Mouse (Mus musculus) intestine, embryonic 16.5 days (tissue): Measurements from ENCODE around the gene Cpne8. TPM values are rescaled to one million over a fixed set of nuclear protein-coding genes. Genes with fewer than 3 reads are reported as not detected.
"Not testable (repeated sequence)": the region's sequence is repeated elsewhere in the genome, so short reads cannot be mapped to it uniquely, and the experiment has no call there.

Experiments
- ATAC-seq: fragments of 200-750 bp; cut with Nextera tagmentation; 2 replicates; pipeline ENCODE4 v1.8.0; 2017; ENCODE audit warnings: moderate TSS enrichment, moderate library complexity
- H3K27ac ChIP-seq: fragments of 300-500 bp; sonication (generic); 2 replicates; pipeline ENCODE4 v1.5.1; 2014; ENCODE audit warnings: mild to moderate bottlenecking, low read length
- H3K27me3 ChIP-seq: fragments of 300-500 bp; sonication (generic); replicated peaks from 2 replicates; pipeline ENCODE4 v1.6.1; 2014; ENCODE audit warnings: low read length, control low read depth, mixed read lengths; ENCODE audit not compliant: control insufficient read depth, insufficient read depth
- H3K36me3 ChIP-seq: fragments of 300-500 bp; sonication (generic); 2 replicates; pipeline ENCODE4 v1.6.1; 2014; ENCODE audit warnings: low read length, control low read depth; ENCODE audit not compliant: control insufficient read depth, insufficient read depth
- H3K4me1 ChIP-seq: fragments of 300-500 bp; sonication (generic); 2 replicates; pipeline ENCODE4 v1.6.1; 2014; ENCODE audit warnings: low read length, control low read depth, mixed read lengths; ENCODE audit not compliant: control insufficient read depth, insufficient read depth
- H3K4me2 ChIP-seq: fragments of 300-500 bp; sonication (generic); 2 replicates; pipeline ENCODE4 v1.6.1; 2014; ENCODE audit warnings: low read depth, low read length, control low read depth
- H3K4me3 ChIP-seq: fragments of 300-500 bp; sonication (generic); 2 replicates; pipeline ENCODE4 v1.5.1; 2014; ENCODE audit warnings: mild to moderate bottlenecking, low read length
- H3K9ac ChIP-seq: fragments of 300-500 bp; sonication (generic); 2 replicates; pipeline ENCODE4 v1.6.1; 2014; ENCODE audit warnings: low read depth, low read length
- H3K9me3 ChIP-seq: fragments of 300-500 bp; sonication (generic); 2 replicates; pipeline ENCODE4 v1.6.1; 2016; ENCODE audit warnings: low read length, control low read depth; ENCODE audit not compliant: control insufficient read depth
- WGBS: fragments of 180-500 bp; shearing (Covaris S2); extraction: QIAGEN DNeasy Blood & Tissue Kit; methylation state at CpG from one replicate; pipeline ENCODE4 v1.1.7; 2014; 5-methylcytosine and 5-hydroxymethylcytosine counted together
- polyA plus RNA-seq: library from polyadenylated mRNA; unstranded; fragments of >200 nt; fragmentation: Nextera tagmentation; extraction: Ambion mirVana; gene quantifications from 2 replicates; pipeline ENCODE4 v1.2.1, GENCODE M21; 2015

Cpne8 gene
- polyA plus RNA-seq, 1 experiment from 2014 or later, result 51.3 TPM

GRCm38 (mm10) chr15:90542126-90542525, 137.1 kb downstream of the Cpne8 start:
- no peaks in the 10 kb centered on the region for H3K36me3 ChIP-seq
- H3K27me3 ChIP-seq, result no peaks in the 10 kb centered on the region
- ATAC-seq, result no peak
- no peak overlapping the region for H3K27ac ChIP-seq
- no peaks in the 10 kb centered on the region for H3K9me3 ChIP-seq
- H3K4me1 ChIP-seq, result no peaks in the 10 kb centered on the region
- H3K4me2 ChIP-seq, result no peak overlapping the region
- no peak overlapping the region for H3K9ac ChIP-seq
- H3K4me3 ChIP-seq, result no peak overlapping the region

- WGBS, result 71% methylated on average over 5 of the region's 5 CpGs
- no peaks in the 10 kb centered on the region for H3K9me3 ChIP-seq
Observed at GRCm38 (mm10) chr15:90536311-90537202, 142.7 kb downstream of the Cpne8 start.

GRCm38 (mm10) chr15:90535730-90536129, 143.5 kb downstream of the Cpne8 start:
- 52% methylated on average over 7 of the region's 7 CpGs for WGBS
- no peak overlapping the region for H3K4me2 ChIP-seq
- no peaks in the 10 kb centered on the region for H3K9me3 ChIP-seq
- no peaks in the 10 kb centered on the region for H3K36me3 ChIP-seq
- H3K27ac ChIP-seq, result no peak overlapping the region
- H3K4me3 ChIP-seq, result no peak overlapping the region
- H3K27me3 ChIP-seq, result no peaks in the 10 kb centered on the region
- ATAC-seq, result no peak
- no peaks in the 10 kb centered on the region for H3K4me1 ChIP-seq
- no peak overlapping the region for H3K9ac ChIP-seq

More at GRCm38 (mm10) chr15:90536311-90537202, 142.7 kb downstream of the Cpne8 start:
- ATAC-seq, result no peak
- H3K9ac ChIP-seq, result no peak overlapping the region
- no peak overlapping the region for H3K27ac ChIP-seq
- no peaks in the 10 kb centered on the region for H3K27me3 ChIP-seq
- no peaks in the 10 kb centered on the region for H3K36me3 ChIP-seq
- no peak overlapping the region for H3K4me2 ChIP-seq
- H3K4me3 ChIP-seq, result no peak overlapping the region
- no peaks in the 10 kb centered on the region for H3K4me1 ChIP-seq

- ATAC-seq, result no peak
- Histone ChIP-seq H3K36me3 (no peaks in the 10 kb centered on the region), H3K4me2 (no peak overlapping the region), H3K4me3 (no peak overlapping the region), H3K9ac (no peak overlapping the region), H3K27ac (no peak overlapping the region), H3K4me1 (no peaks in the 10 kb centered on the region), H3K27me3 (no peaks in the 10 kb centered on the region), H3K9me3 (no peaks in the 10 kb centered on the region)
- 92% methylated on average over 4 of the region's 4 CpGs for WGBS
Observed at GRCm38 (mm10) chr15:90512769-90513168, 166.5 kb downstream of the Cpne8 start.

GRCm38 (mm10) chr15:90497080-90497479, 182.2 kb downstream of the Cpne8 start:
- no peak overlapping the region for H3K4me2 ChIP-seq
- no peak overlapping the region for H3K27ac ChIP-seq
- H3K4me1 ChIP-seq, result no peaks in the 10 kb centered on the region
- no peaks in the 10 kb centered on the region for H3K36me3 ChIP-seq
- no peaks in the 10 kb centered on the region for H3K27me3 ChIP-seq
- H3K9ac ChIP-seq, result no peak overlapping the region
- ATAC-seq, result no peak
- WGBS, result 65% methylated on average over 3 of the region's 3 CpGs
- no peak overlapping the region for H3K4me3 ChIP-seq
- H3K9me3 ChIP-seq, result no peaks in the 10 kb centered on the region

- Histone ChIP-seq H3K9ac (no peak overlapping the region), H3K4me1 (no peaks in the 10 kb centered on the region), H3K4me3 (no peak overlapping the region), H3K4me2 (no peak overlapping the region), H3K9me3 (no peaks in the 10 kb centered on the region), H3K27ac (no peak overlapping the region), H3K36me3 (no peaks in the 10 kb centered on the region), H3K27me3 (no peaks in the 10 kb centered on the region)
- no peak for ATAC-seq
- WGBS, result 75% methylated on average over 6 of the region's 6 CpGs
Observed at GRCm38 (mm10) chr15:90491558-90491957, 187.7 kb downstream of the Cpne8 start.

GRCm38 (mm10) chr15:90490186-90490585, 189.0 kb downstream of the Cpne8 start:
- ATAC-seq, result no peak
- no peak overlapping the region for H3K4me2 ChIP-seq
- 85% methylated on average over 7 of the region's 7 CpGs for WGBS

GRCm38 (mm10) chr15:90470561-90470960, 208.7 kb downstream of the Cpne8 start:
- H3K27me3 ChIP-seq, H3K9ac ChIP-seq, H3K27ac ChIP-seq, H3K36me3 ChIP-seq, H3K9me3 ChIP-seq, ATAC-seq, H3K4me2 ChIP-seq, H3K4me1 ChIP-seq, H3K4me3 ChIP-seq: not testable (repeated sequence)

More at GRCm38 (mm10) chr15:90490186-90490585, 189.0 kb downstream of the Cpne8 start:
- Histone ChIP-seq H3K9ac (no peak overlapping the region), H3K36me3 (no peaks in the 10 kb centered on the region), H3K27me3 (no peaks in the 10 kb centered on the region), H3K9me3 (no peaks in the 10 kb centered on the region), H3K4me1 (no peaks in the 10 kb centered on the region), H3K4me3 (no peak overlapping the region), H3K27ac (no peak overlapping the region)

- ATAC-seq, result no peak
- H3K9ac ChIP-seq, result no peak overlapping the region
- no peaks in the 10 kb centered on the region for H3K27me3 ChIP-seq
- H3K9me3 ChIP-seq, result no peaks in the 10 kb centered on the region
- H3K4me1 ChIP-seq, result no peaks in the 10 kb centered on the region
- H3K36me3 ChIP-seq, result no peaks in the 10 kb centered on the region
- H3K27ac ChIP-seq, result no peak overlapping the region
- WGBS, result 54% methylated on average over 2 of the region's 2 CpGs
- no peak overlapping the region for H3K4me3 ChIP-seq
- no peak overlapping the region for H3K4me2 ChIP-seq
Observed at GRCm38 (mm10) chr15:90463281-90463680, 216.0 kb downstream of the Cpne8 start.
